Mouse (Mus musculus) kidney, postnatal 14 days (tissue): ENCODE data around the gene Usp43.

Source experiments
- DNase-seq: peaks from one replicate; pipeline ENCODE4 v3.0.0; 2022; ENCODE audit warnings: mixed read lengths

The Usp43 gene

DNA sequence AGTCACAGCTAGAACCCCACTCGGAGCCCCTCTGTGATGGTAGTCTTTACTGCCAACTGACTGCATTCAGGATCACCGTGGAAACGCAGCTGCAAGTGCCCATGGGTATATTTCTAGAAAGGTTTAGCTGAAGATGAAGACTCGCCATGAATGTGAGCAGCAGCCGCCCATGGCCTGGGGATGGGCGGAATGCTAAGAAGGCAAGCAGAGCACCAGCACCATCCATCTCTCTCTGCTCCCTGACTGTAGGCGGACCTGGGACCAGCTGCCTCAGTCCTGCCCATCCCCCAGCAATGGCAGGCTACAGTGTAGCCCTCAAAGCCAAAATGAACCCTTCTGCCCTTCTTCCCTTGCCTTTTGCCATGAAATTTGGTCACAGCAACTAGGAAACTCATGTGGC, 26.3 kb downstream of the Usp43 start:
- DNase-seq: no peak

- DNase-seq: no peak
Observed at GRCm38 (mm10) chr11:67888521-67888920, 33.4 kb downstream of the Usp43 start.

DNA sequence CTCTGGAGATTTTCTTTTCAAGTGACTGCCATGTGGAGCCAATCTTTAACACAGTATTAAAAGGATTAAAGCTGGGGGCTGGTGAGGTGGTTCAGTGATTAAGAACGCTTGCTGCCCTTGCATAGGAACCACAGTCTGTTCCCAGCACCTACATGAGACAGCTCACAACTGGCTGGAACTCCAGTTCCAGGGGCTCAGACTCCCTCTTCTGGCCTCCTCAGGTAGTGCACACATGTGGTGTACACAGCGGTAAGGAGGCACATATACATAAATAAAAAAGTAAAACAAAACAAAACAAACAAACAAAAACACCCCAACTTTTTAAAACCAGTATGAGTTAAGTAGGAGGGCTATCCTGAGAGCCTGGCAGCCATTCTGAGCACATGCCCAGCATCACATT, 36.0 kb downstream of the Usp43 start:
- no peak for DNase-seq

DNA sequence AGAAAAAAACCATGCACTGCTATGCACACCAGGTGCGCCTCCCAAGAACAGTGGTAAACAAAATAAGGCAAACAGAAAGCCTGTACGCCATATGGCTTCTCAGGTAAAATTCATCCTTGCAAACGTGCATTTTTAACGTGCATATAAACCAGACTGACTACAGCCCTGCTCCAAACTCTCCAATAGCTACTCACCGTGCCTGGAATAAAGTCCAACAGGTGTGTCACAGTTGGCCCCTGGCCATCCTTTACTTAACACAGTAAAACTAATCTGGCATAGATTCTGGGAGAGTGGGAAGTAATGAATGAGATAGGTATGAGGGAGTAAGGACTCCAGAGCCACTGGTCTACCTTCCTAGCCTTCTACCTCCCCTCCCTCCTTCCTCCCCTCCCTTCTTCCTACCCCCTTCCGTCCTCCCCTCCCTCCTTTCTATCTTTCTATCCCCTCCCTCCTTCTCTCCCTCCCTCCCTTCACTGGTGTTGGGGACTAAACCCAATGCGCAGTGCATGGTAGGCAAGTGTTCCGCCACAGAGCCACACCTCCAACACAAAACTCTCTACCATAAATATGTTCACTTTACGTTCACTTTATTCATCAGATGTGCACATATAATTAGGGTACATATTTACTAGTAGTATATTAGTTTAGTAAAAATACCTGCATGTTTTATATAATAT, 56.3 kb downstream of the Usp43 start:
- DNase-seq: no peak

GRCm38 (mm10) chr11:67865100-67865499, 56.9 kb downstream of the Usp43 start:
- no peak for DNase-seq

DNA sequence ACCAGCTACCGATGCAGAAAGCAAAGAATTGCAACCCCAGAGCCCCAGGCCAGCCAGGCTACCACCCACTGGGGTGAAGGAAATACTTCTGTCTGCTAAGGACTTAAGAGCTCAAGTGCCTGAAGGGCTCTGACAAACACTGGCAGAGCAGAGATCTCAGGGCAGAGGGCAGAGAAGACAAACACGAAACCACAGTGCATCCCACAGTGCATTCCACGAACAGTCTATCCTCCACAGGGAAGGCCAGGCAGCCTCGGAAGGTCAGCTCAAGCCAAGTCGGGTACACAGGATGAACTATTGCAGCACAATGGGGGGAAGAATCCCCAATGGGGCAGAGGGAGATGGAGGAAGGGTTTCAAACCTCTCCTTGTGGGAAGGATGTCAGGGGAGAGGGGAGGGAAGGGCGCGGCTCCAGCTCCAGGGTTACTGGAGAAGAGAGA, 60.5 kb downstream of the Usp43 start:
- DNase-seq: no peak

GRCm38 (mm10) chr11:67860743-67861398, 61.1 kb downstream of the Usp43 start:
- DNase-seq: no peak

- no peak for DNase-seq
Observed at GRCm38 (mm10) chr11:67858518-67858917, 63.4 kb downstream of the Usp43 start.

DNA sequence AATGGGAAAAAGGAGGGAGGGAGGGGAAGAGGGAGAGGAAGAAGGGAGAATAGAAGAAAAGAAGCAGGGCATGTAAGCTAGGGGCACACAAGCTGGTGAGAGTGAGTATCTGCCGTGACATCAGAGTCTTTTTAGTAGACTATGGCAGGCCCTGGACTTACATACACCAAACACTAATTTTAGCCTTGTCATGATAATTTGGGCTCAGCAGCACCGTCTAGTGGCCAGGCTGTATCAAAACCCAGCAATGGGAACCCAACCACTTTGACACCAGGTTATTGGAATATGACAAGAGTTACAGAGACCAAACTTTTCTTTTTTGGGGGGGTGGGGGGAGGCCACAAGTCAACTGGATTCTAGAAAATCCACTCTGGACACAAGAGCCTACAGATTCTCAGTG, 66.9 kb downstream of the Usp43 start:
- DNase-seq: peak; percentile 18

DNA sequence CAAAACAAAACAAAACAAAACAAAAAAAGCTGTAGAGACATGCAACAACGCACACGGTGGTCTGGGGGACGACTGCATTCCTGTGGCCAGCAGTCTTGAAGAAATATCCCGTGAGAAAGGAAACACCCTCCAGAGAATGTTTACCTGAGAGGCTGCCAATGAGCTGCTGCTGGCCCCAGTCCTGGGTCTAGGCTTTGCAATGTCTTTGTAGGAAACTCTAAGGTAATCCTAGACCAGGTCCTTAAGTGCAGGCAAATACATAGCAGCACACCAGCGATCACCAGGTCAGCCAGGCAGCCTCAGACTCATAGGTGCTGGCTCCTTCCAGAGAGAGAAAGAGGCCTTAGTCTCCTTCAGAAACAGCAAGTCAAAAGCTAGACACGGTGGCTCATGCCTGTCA, 68.0 kb downstream of the Usp43 start:
- no peak for DNase-seq

DNA sequence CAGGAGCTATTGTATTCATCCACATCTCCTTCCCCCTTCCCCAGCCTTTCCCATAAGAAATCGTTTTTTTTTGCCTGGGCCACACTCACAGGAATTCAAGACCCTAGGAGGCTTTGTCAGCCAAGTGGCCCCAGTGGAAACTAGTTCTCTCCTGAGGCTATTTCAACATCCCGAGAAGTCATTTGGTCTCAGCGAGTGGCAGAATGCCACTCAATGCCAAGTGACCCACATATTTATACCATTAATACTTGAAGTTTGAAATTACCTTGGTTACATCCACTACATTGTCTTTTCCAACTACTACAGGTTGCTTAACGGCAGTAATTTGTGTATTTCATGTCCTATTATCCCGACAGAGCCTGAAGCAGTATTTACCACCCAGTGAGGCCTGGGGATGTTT, 70.2 kb downstream of the Usp43 start:
- no peak for DNase-seq

- DNase-seq: no peak
Observed at GRCm38 (mm10) chr11:67845193-67845592, 76.8 kb downstream of the Usp43 start.

GRCm38 (mm10) chr11:67839810-67840209, 82.1 kb downstream of the Usp43 start:
- DNase-seq: no peak

DNA sequence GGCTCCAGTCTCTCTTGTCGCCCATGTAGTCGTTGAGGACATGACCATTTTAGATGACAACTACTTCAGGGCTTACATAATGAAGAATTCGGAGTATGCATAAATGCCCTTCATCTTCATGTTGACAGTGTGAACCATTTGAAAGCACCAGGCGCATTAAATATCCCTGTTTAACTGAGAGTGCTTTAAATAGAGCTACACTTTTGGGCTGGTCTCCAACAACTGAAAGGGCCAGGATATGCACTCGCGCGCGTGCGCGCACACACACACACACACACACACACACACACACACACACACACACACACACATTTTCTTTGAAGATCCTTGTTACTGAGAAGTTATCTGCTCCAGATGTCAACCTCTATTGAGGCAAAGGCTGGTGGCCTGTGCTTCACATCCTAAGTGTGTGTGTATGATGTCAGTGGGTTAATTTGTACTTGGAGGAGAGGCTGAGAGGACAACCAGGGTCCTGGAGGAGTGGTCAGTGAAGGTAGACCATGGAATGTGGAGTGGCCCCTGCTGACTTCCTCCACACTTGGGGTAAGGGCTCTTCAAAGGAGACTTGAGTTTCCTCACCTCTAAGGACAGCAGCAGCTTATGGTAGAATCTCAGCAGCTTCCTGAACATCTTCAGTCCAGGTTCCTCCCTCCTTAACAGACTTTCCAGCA, 86.4 kb downstream of the Usp43 start:
- DNase-seq: no peak

DNA sequence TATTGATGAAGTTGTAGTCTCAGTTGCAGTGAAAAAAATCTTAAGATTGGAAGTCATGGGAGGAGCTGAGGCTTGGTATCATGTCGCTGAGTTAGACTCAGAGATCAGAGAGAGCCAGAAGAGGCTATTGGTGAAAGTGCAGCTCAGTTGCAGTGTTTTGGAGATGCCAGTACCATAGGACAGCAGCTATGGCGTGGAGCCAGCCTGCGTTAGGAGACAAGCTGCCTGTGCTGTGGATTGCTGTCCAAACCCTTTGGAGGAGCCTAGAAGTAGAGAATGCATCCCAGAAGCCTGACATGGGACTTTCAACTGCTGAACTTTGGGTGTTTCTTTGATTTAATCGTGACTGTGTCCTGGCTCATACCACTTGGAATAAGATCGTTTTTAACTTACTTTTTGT, 90.1 kb downstream of the Usp43 start:
- no peak for DNase-seq

DNA sequence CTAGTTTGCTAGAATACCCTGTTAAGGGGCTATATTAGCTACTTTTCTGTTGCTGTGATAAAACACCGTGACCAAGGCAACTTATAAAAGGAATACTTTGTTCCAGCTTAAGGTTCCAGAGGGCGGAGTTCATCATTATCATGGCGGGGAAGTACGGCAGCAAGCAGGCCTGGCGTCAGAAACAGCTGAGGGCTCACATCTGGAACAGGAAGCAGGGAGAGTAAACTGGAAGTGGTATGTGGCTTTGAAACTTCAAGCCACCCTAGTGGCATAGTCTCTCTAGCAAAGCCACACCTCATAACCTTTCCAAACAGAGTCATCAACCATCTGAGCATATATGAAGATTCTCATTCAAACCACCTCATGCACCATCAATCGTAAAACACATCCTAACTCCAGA, 92.4 kb downstream of the Usp43 start:
- no peak for DNase-seq

- DNase-seq: peak; percentile 21
Observed at GRCm38 (mm10) chr11:67828360-67829059, 93.4 kb downstream of the Usp43 start.

DNA sequence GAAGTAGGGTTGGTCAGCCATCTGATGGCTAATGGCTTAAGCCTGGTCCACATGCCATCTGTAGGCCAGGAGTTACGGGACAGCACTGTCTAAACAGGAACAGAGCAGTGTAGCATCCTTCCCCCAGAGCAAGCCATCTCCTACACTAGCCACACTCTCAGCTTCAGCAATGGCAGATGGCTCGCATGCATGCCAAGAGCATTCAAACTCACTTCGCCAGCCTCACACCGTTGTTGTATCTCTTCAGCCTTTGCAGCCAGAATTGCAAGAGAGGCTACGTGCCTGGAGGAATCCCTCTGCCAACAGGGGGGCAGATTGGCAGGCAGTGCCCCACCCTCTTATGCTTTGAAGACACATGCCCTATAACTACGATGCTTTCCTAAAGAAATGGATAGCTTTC, 100.4 kb downstream of the Usp43 start:
- DNase-seq: no peak

DNA sequence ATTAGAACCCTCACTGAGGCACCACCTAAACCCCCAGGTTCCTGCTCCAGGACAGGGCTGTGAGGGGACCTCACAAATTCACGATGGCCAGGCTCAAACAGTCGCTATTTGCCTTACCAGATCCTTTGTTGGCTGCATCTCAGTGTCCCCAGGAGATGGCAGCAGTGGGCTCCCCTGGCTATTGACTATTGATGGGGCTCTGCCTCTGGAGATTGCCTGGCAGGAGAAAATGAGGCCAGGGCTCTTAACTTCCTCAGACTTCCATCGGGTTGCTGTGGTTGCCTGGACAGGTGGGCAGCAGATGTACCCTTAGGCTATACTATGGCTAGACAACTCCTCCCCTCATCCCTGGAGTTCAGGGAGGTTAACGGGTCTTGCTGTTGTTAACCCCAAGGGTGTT, 101.7 kb downstream of the Usp43 start:
- peak; percentile 42 for DNase-seq

DNA sequence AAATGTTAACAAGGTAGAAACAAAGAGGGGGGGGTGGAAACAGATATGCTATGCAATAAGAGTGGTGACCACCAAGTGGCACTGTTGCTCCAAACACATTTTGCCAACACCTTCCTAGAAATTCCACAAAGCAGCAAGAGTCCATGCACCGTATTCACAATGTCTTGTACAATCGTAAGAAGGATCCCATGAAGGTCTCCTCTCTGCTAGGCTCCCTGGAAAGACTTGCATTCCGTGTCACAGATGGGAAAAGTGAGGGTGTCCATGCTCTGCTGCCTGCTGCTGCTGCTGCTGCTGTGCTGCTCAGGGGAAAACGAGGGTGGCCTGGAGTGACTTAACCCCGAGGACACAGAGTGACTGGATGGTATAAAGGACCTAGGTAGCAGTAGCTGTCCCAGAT, 102.3 kb downstream of the Usp43 start:
- DNase-seq: peak; percentile 45

DNA sequence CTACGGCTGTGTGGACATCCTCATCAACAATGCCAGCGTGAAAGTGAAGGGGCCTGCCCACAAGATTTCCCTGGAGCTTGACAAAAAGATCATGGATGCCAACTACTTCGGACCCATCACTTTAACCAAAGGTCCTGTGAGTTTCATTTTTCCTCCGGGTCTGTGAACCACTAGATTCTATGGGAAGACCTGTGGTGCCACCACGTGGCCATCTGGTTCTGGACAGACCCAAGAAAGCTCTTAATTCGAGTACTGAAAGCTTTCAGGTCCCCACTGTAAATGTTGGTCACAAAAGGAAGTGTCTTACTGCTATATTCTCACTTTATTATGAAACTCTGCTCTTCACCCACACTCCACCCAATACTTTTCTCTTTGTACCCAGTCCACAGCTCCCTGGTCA, 110.4 kb downstream of the Usp43 start:
- peak; percentile 16 for DNase-seq

DNA sequence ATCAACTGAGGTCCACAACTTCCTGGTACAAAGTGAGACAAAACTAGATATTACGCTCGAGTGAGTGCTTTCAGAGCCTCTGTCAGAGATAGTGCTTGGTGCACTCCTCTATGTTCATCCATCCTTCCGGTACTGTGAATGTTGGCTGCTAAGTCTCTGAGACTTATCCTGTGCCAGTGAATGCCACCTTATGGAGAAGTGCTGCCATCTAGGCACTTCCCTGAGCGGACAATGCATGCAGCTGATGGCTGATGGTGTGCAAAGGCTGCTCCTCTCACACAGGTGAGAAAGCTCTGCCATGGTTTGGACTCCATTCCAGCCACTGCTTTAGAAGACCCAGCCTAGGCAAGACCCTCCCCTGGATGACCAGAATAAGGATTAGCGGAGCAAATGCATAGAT, 113.9 kb downstream of the Usp43 start:
- no peak for DNase-seq

DNA sequence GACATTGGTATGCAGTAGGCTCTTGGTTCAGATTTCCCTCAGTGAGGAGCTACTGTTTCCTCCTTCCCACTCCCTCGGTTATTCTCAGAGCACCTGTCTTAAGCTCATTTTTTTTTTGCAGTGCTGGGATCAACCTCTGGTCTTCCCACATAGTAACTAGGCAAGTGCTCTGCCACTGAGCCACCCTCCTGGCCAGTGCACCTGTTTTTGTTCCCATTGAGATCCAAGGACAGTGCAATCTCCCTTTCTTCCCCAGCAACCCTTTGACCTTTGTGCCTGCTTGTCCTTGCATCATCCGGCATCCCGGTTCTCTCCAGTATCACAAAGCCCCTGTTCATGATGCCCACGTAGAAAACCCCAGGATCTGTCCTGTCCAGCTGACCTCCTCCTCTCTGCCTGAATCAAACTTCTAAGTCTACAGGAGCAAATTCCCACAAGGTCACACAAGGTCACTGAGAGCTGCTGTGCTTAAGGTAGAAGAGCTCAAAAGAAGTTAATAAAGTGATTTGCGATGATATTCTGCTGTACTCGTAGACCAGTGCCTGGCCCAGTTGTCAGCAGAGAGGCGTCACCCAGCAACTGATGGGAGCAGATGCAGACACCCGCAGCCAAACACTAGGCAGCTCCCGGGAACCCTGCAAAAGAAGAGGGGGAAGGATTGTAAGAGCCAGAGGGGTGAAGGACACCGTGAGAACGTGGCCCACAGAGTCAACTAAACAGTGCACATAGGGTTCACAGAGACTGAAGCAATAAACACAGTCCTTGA, 114.9 kb downstream of the Usp43 start:
- no peak for DNase-seq
